Mouse (Mus musculus): ENCODE data around the gene Mrpl48.

Gene Mrpl48

DNA sequence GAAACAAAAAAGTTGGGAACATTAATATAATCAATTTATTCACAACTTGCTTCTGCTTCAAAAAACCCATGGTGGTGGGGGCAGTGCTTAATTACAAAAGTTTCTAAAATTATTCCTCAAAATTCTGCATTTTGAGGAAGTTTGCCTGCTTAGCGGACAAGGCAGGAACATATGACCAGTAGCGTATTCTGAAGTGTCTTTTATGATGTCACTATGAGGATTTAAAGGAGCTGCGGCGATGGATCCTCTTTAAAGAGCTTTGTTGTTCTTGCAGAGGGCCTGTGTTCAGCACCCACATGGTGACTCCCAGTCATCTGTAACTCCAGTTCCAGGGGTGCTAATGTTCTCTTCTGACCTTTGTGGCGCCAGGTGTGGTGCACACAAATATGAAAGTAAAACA is 77.3 kb downstream of the Mrpl48 start:
- no peak for DNase-seq

GRCm38 (mm10) chr7:100524669-100525068 is 83.4 kb downstream of the Mrpl48 start:
- DNase-seq, result no peak

GRCm38 (mm10) chr7:100522222-100522621 is 85.9 kb downstream of the Mrpl48 start:
- no peak for DNase-seq

DNA sequence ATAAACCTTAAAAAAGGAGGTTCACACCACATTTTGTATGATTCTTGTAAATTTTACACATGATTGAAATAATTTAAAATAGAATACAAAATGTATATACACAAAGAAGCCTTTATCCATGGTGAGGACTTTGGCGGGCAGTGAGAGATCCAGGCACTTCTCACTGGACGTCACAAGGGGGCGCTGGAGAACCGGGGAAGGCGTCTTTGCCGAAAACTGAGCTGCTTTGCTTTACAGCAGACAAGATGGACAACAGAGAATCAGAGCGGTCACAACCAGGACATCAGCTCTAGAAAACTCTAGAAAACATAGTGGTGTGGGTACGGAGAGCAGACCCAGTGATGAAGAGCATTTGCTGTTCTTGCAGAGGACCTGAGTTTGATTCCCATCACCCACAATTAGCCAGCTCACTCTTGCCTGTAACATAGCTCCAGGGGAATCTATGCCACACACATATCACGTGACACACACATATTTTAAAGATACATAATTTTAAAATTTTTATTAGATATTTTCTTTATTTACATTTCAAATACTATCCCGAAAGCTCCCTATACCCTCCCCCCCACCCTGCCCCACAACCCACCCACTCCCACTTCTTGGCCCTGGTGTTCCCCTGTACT is 87.3 kb downstream of the Mrpl48 start:
- peak; percentile 85 for DNase-seq

GRCm38 (mm10) chr7:100520204-100520603 is 87.9 kb downstream of the Mrpl48 start:
- no peak for DNase-seq

GRCm38 (mm10) chr7:100514573-100514972 is 93.5 kb downstream of the Mrpl48 start, which contains the start of gene Dnajb13:
Gene Dnajb13 (minus strand): TSS chr7:100514960.
- DNase-seq, result peak; percentile 34

DNA sequence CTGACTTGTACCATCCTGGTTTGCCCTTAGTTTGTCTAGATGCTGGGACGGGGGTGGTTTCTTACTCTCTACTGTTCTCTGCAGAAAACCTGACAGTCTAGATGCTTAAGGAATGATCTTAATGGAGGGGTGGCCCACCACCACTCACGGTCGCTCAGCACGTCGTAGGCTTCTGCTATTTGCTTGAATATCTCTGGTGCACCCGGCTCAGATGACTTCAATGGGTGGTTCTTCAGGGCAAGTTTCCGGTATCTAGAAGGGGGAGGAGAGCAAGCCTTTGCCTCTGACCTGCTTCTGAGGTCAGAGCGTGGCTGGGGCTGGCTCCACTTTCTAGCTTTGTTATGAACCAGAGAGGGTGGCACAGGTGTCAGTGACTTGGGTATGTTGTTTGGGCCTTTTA is 96.5 kb downstream of the Mrpl48 start:
- DNase-seq, result no peak

DNA sequence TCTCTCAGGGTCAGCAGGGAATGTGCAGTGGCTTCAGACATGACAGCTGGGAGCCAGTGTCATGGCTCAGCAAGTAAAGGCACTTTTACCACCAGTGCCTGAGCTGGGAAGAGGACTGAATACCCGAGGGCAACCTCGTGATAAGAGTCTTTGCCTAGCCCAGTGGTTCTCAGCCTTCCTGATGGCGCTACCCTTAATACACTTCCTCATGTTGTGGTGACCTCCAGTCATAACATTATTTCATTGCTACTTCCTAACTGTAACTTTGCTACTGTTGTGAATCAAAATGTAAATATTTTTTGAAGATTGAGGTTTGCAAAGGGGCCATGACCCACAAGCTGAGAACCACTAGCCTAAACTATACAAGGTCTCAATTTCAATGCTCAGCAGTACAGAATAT is 99.4 kb downstream of the Mrpl48 start:
- DNase-seq, result no peak

GRCm38 (mm10) chr7:100506494-100506893 is 101.6 kb downstream of the Mrpl48 start:
- no peak for DNase-seq

- DNase-seq, result no peak
Observed at GRCm38 (mm10) chr7:100504740-100505487, 103.2 kb downstream of the Mrpl48 start.

DNA sequence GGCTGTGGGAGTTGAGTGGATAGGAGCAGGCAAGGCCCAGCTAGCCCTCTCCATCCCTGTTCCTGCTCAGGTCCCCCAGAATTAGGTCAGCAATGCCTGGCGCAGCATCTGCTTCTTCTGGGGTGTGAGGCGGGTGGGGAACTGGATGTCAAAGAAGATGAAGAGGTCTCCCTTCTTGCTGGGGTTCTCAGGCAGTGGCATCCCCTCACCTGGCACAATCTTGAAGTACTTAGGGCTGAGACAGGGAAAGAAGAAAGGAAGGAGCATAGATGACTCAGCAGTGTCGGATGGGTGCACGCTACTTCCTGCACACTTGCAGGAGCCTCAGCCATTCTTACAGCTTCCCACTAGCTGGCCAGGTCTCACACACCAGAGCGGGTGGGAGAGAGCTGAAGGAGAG is 105.0 kb downstream of the Mrpl48 start:
- no peak for DNase-seq

- DNase-seq, result no peak
Observed at GRCm38 (mm10) chr7:100502374-100502922, 105.7 kb downstream of the Mrpl48 start.

DNA sequence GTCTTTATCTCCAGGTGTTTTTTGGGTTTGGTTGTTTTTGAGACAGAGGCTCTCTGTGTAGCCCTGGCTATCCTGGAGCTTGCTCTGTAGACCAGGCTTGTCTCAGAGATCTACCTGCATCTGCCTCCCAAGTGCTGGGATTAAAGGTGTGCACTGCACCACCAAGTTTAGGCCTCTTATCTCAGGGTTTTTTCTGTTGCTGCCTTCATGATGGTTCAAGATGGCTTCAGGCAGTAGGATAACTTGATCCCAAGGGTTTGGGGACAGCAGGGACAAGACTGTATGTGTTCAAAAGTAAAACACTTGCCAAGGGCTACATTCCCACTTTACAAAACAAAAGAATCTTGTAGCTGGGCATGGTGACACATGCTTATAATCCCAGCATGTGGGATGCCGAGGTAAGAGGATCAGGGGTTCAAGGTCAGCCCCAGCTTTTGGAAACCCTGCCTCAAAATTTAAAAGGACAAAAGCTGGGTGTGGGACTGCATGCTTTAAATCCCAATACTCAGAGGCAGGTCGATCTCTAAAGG is 106.2 kb downstream of the Mrpl48 start:
- DNase-seq, result no peak

- no peak for DNase-seq
Observed at GRCm38 (mm10) chr7:100501027-100501843, 106.9 kb downstream of the Mrpl48 start.

GRCm38 (mm10) chr7:100500276-100500977 is 107.7 kb downstream of the Mrpl48 start:
- no peak for DNase-seq

- DNase-seq, result no peak
Observed at GRCm38 (mm10) chr7:100499465-100499864, 108.6 kb downstream of the Mrpl48 start.

GRCm38 (mm10) chr7:100497982-100498381 is 110.1 kb downstream of the Mrpl48 start:
- DNase-seq, result no peak

DNA sequence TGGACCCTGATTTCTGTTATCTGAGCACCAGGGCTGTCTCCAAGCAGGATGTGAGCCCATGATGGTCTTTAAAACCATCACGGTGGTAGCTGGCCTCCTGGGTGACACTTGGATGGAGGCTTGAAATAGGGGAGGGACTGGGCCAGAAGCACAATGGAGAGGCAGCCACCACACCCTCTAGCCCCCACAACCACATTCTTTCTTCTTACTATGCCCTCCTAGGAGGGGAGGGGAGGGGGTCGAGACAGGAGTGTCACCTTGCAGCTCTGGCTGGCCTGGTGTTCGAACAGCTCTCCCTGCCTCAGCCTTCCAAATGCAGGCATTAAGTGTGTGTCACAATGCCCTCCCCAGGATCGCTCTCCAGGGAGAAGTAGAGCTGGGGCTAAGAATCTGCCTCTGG is 110.7 kb downstream of the Mrpl48 start:
- no peak for DNase-seq

- DNase-seq, result no peak
Observed at GRCm38 (mm10) chr7:100496791-100497190, 111.3 kb downstream of the Mrpl48 start.

- no peak for DNase-seq
Observed at GRCm38 (mm10) chr7:100496371-100496770, 111.7 kb downstream of the Mrpl48 start.

Data from retina, postnatal 1 day (tissue).